In the genomic region with DNA sequence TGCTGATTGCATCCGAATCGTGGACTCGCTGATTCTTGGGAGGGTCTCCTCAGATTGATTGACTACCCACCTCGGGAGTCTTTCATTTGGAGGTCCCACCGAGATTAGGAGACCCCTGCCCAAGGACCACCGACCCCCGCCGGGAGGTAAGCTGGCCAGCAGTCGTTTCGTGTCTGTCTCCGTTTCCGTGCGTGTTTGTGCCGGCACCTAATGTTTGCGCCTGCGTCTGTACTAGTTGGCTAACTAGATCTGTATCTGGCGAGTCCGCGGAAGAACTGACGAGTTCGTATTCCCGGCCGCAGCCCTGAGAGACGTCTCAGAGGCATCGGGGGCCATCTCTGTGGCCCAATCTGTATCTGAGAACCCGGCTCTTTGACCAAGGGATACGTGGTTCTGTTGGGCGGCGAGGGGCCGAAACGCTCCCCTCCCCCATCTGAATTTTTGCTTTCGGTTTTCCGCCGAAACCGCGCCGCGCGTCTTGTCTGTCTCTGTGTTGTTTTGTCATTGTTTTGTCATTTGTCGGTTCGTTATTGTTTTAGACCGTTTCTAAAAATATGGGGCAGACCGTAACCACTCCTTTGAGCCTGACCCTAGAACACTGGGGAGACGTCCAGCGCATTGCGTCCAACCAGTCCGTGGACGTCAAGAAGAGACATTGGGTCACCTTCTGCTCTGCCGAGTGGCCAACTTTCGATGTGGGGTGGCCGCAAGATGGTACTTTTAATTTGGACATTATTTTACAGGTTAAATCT, we compare ENCODE assay signal across 8 mouse cellular contexts.
A peak's percentile ranks its signal among the peaks of the same experiment; 100 is the strongest.
DNase-seq lines count a peak whose midpoint lies in the region; ATAC-seq and TF ChIP-seq lines count a peak whose summit lies in the region.
"Not testable (repeated sequence)": the region's sequence is repeated elsewhere in the genome, so short reads cannot be mapped to it uniquely, and the experiment has no call there.

No protein-coding gene starts in this region.

- TF ChIP-seq POLR2A in heart, adult 2 months (IDR thresholded peaks at IDR 0.05; ENCODE audit: insufficient read depth, low read depth, low read length); lung, adult 2 months (IDR thresholded peaks at IDR 0.05; ENCODE audit: borderline replicate concordance, extremely low read depth, low read depth, low read length): not testable (repeated sequence)

- H3K79me2 ChIP-seq in heart, adult 2 months (replicated peaks; ENCODE audit: control insufficient read depth, insufficient read depth, low read length): not testable (repeated sequence)

- intact Hi-C loops in heart, adult 2 months (cut with DNase I); left cerebral cortex, adult 2 months (cut with DNase I): not testable (repeated sequence)

- WGBS in embryonic facial prominence, embryonic 11.5 days: 65% methylated on average over 47 of the region's 51 CpGs
- WGBS in heart, adult 2 months: 71% methylated on average over 51 of the region's 51 CpGs
- WGBS in hindbrain, postnatal 0 days: 71% methylated on average over 49 of the region's 51 CpGs
- WGBS in lung, adult 2 months: 59% methylated on average over 50 of the region's 51 CpGs
- 67% methylated on average over 49 of the region's 51 CpGs for WGBS in stomach, postnatal 0 days

- TF ChIP-seq CTCF in heart, adult 2 months (IDR thresholded peaks at IDR 0.05); hindbrain, postnatal 0 days (IDR thresholded peaks at IDR 0.05; ENCODE audit: low read depth); left cerebral cortex, adult 2 months (IDR thresholded peaks at IDR 0.05); lung, adult 2 months (IDR thresholded peaks at IDR 0.05; ENCODE audit: insufficient read depth, low read length); stomach, postnatal 0 days (IDR thresholded peaks at IDR 0.05; ENCODE audit: low read depth): not testable (repeated sequence)

- H3K4me3 ChIP-seq in embryonic facial prominence, embryonic 11.5 days (ENCODE audit: low read depth, low read length): peak overlapping the region; percentile 4; the same call in 1 of the 2 replicates
- H3K4me3 ChIP-seq in heart, adult 2 months: peak overlapping the region; percentile 48
- peak overlapping the region; percentile 24 for H3K4me3 ChIP-seq in hindbrain, postnatal 0 days (ENCODE audit: low read length)
- peak overlapping the region; percentile 23; the same call in 1 of the 2 replicates for H3K4me3 ChIP-seq in left cerebral cortex, adult 2 months
- not testable (repeated sequence) for H3K4me3 ChIP-seq in lung, adult 2 months (replicated peaks; ENCODE audit: extremely low read depth, low read depth, low read length)
- peak overlapping the region; percentile 27 for H3K4me3 ChIP-seq in stomach, postnatal 0 days (ENCODE audit: low read depth, low read length)

- not testable (repeated sequence) for TF ChIP-seq EP300 in heart, adult 2 months (IDR thresholded peaks at IDR 0.05; ENCODE audit: insufficient read depth, low read depth, low read length); stomach, postnatal 0 days (optimal IDR thresholded peaks at IDR 0.05)

- not testable (repeated sequence) for H3K36me3 ChIP-seq in embryonic facial prominence, embryonic 11.5 days (replicated peaks; ENCODE audit: control insufficient read depth, insufficient read depth, low read depth, low read length); heart, adult 2 months (ENCODE audit: control insufficient read depth, insufficient read depth, low read length); hindbrain, postnatal 0 days (ENCODE audit: insufficient read depth, low read length); stomach, postnatal 0 days (ENCODE audit: control insufficient read depth, insufficient read depth, low read length)

- H3K27me3 ChIP-seq in embryonic facial prominence, embryonic 11.5 days (ENCODE audit: control insufficient read depth, insufficient read depth, low read length); heart, adult 2 months (ENCODE audit: control insufficient read depth, insufficient read depth, low read length); hindbrain, postnatal 0 days (ENCODE audit: insufficient read depth, low read length); stomach, postnatal 0 days (ENCODE audit: control insufficient read depth, insufficient read depth, low read length): not testable (repeated sequence)

- H3K4me1 ChIP-seq in embryonic facial prominence, embryonic 11.5 days (ENCODE audit: control insufficient read depth, insufficient read depth, low read length); heart, adult 2 months (ENCODE audit: control insufficient read depth, insufficient read depth, low read length); hindbrain, postnatal 0 days (ENCODE audit: insufficient read depth, low read length); lung, adult 2 months (ENCODE audit: control insufficient read depth, insufficient read depth, low read length); stomach, postnatal 0 days (replicated peaks; ENCODE audit: control insufficient read depth, insufficient read depth): not testable (repeated sequence)

- DNase-seq in adrenal gland, postnatal 14 days: peak; percentile 21
- not testable (repeated sequence) for DNase-seq in embryonic facial prominence, embryonic 11.5 days (ENCODE audit: low spot score); hindbrain, postnatal 0 days (ENCODE audit: low spot score); left cerebral cortex, adult 2 months (ENCODE audit: extremely low spot score in 1 of 2, low spot score in 2 of 2)
- peak; percentile 44 to 56 for DNase-seq in heart, adult 2 months
- peak; percentile 37 for DNase-seq in lung, adult 2 months
- DNase-seq in neural tube, embryonic 10.5 days (ENCODE audit: extremely low spot score, low spot score): peak; percentile 24
- DNase-seq in stomach, postnatal 0 days (ENCODE audit: low spot score): peak; percentile 17

- H3K27ac ChIP-seq in embryonic facial prominence, embryonic 11.5 days (replicated peaks; ENCODE audit: low read depth, low read length); heart, adult 2 months; hindbrain, postnatal 0 days; left cerebral cortex, adult 2 months; stomach, postnatal 0 days (replicated peaks): not testable (repeated sequence)

- ATAC-seq in embryonic facial prominence, embryonic 11.5 days (replicated peaks; ENCODE audit: insufficient number of reproducible peaks, low FRiP score, low TSS enrichment, low read depth); hindbrain, postnatal 0 days; stomach, postnatal 0 days (ENCODE audit: low FRiP score, low TSS enrichment): not testable (repeated sequence)

- H3K9me3 ChIP-seq in embryonic facial prominence, embryonic 11.5 days (replicated peaks; ENCODE audit: control insufficient read depth, low read length); stomach, postnatal 0 days (ENCODE audit: control insufficient read depth, low read length): not testable (repeated sequence)
- peaks cover 12% of the 10 kb centered on the region for H3K9me3 ChIP-seq in hindbrain, postnatal 0 days (ENCODE audit: low read length)

- not testable (repeated sequence) for H3K9ac ChIP-seq in embryonic facial prominence, embryonic 11.5 days (replicated peaks; ENCODE audit: low read length); heart, adult 2 months (ENCODE audit: low read depth, low read length); hindbrain, postnatal 0 days (replicated peaks; ENCODE audit: low read length); stomach, postnatal 0 days (ENCODE audit: low read length)

- 0 out of 2 replicates have a peak overlapping the region, but pooled peaks have one; percentile 5 for H3K4me2 ChIP-seq in embryonic facial prominence, embryonic 11.5 days (ENCODE audit: low read depth, low read length)
- peak overlapping the region; percentile 30; the same call in 1 of the 2 replicates for H3K4me2 ChIP-seq in hindbrain, postnatal 0 days (ENCODE audit: low read depth, low read length)
- H3K4me2 ChIP-seq in stomach, postnatal 0 days (replicated peaks; ENCODE audit: low read depth): peak overlapping the region; percentile 34; the same call in 1 of the 2 replicates
